Mouse (Mus musculus) small intestine, adult 2 months (tissue): ENCODE results near the gene Mamdc4.

Source experiments
- CTCF ChIP-seq: fragments of 200-500 bp; IDR thresholded peaks from 2 replicates; pipeline ENCODE4 v1.5.1; 2012; ENCODE audit warnings: low read depth, mild to moderate bottlenecking, control low read depth, inconsistent platforms, low read length, moderate library complexity, mixed read lengths; ENCODE audit not compliant: insufficient replicate concordance, insufficient read length; ENCODE audit errors: extremely low read depth
- POLR2A ChIP-seq: fragments of 200-500 bp; IDR thresholded peaks from 2 replicates; pipeline ENCODE4 v1.6.1; 2012; ENCODE audit warnings: low read depth, mild to moderate bottlenecking, control low read depth, inconsistent platforms, low read length, moderate library complexity

DNA sequence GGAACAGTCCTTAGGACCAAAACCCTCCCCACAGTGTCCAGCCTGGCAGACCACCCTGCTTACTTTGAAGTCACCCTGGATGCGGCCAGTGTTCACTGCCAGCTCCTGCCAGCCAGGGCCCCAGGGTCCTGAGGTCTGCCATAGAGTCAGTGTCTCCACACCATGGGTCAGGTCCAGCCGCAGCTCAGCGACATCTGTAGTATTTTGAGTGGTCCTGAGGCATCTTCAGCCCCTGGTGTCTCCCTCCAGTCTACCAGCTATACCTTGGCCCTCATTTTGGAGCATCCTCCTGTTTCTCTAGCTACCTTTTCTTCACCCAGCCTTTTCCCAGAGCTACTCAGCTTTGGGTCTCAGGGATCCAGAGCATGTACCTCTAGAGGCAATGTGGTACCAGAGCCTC is 5.3 kb downstream of the Mamdc4 start:
- TF ChIP-seq CTCF = no peak
- TF ChIP-seq POLR2A = no peak
